Mouse (Mus musculus): ENCODE measurements around the gene Slc35e1.
A peak's percentile ranks its signal among the peaks of the same experiment; 100 is the strongest.

The Slc35e1 gene

DNA sequence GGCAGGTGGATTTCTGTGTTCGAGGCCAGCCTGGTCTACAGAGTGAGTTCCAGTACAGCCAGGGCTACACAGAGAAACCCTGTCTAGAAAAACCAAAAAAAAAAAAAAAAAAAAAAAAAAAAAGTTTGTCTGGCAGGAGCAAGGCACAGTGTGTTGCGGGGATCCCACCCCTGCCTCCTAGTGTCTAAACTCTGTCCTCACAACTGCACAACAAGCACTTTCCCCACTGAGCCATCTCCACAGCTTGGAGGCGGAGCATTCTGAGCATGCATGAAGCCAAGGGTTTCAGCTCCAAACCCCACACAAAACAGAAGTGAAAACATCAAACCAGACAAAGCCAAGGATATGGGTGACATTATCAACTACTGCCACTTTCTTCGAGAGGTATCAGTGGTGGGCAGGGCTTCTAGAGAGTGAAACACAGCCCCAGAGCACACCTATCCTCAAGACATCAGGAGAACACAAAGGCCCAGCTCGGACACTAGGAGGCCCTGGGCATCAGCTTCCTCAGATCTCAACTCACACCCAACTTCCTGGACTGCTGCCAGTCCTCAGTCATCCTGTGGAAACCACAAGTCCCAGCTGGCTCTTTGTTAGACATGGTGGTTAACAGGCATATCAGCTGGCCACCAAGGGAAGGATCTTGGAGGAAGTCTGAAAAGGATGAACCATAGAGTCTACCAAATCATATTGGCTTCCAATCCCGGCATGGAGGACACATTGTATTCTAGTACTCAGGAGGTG lies 6.8 kb downstream of the Slc35e1 start:
- no peak for DNase-seq (ENCODE audit: low read depth, low spot score)

DNA sequence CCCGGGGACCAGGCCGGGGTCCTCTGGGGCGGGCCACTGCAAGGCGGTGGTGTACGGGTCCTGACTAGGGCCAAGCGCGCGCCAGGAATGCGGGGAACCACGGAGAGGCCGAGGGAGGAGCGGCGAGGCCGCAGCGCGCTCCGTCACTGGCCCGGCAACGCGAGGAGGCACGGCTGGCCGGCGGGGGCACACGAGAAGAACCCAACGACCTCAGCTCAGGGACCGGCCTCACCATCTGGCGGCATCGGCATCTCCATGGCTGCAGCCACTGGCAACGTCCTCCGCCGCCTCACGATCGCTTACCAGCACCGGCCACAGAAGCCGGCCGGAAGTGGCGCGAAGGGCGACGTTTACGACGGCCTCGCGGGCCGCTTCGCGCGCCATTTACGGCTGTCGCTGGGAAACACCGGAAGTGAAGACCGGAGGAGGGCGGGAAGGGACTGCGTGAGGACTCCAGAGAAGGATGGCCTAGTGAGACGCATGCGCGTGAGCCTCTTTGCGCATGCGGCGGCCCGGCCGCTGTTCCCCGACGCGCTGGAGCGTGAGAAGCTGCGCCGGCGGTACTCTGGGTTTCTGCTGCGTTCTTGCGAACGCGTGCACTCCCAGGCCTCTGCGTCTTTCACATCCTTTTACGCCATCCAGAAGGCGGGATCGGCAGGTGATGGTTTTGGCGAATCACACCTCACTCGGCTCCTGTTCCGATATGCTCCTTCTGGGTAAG lies 17.4 kb downstream of the Slc35e1 start, which contains the start of gene Cherp:
Gene Cherp (minus strand): TSS at position 401 of the 721 bp plus-strand sequence.
- peak; percentile 97 for DNase-seq (ENCODE audit: low read depth, low spot score)

DNA sequence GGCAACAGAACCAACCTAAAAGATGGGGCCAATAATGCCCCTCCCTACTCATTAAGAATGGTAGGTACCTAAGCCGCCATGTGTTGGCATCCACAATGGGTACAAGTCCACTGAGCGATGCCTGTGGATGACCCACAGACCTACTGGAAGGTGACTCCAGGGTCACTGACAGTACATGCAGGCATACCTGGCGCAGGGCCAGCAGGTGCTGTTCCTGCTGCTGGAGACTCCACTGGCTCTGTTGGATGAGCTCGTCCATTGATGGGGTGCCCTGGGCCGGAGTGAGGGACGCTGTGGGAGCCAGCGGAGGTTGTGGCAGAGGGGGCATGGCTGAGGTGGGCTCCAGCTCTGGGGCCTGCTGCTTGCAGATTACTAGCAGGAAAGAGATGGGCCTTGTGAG lies 21.7 kb downstream of the Slc35e1 start:
- no peak for DNase-seq (ENCODE audit: low read depth, low spot score)

GRCm38 (mm10) chr8:72469984-72470383 lies 22.4 kb downstream of the Slc35e1 start:
- DNase-seq (ENCODE audit: low read depth, low spot score) = no peak

GRCm38 (mm10) chr8:72469243-72469642 lies 23.2 kb downstream of the Slc35e1 start:
- no peak for DNase-seq (ENCODE audit: low read depth, low spot score)

DNA sequence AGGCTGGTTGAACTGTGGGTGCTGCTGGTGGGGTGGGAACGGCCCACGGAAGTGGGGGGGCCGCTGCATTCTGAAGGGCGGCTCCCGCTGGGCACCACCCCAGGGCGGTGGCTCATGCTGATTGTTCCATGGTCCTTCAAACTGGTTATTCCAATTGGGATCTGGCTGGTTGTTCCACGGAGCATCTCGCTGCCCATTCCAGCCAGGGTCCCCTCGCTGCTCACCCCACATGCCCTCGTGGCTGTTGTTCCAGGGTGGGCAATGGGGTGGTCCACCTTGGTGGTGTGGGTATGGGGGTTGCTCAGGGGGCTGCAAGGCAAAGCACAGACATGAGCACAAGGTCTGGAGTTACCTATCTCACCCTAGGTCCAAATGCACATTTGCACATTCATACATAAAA lies 28.2 kb downstream of the Slc35e1 start:
- no peak for DNase-seq (ENCODE audit: low read depth, low spot score)

DNA sequence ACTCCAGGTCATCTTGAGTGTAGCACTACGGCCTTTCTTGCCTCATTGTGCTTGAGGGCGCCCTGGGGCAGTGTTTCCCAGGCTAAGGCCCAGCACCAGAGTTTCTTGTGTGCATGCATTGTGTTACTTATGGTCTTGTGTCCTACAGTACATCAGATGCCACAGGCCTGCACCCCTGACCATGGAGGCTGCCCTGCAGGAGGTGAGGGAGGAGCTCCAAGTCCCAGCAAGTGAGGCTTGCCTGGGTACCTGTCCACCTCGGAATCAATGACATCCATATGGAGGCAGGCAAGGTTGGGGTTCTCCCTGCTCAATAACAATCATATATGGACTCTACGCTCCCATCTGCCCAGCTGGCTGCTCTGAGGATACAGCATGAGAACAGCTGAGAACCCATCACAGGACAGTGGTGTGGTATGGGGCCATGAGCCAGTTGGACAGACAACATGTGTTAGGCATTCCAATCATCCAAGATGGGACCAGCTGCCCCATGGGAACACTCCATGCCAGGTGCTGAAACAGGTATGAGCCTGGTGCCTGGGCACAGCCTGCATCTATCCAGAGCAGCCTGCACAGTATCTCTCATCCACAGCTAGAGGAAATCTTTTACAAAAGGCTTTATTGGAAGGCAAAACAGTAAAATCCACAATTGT lies 32.4 kb downstream of the Slc35e1 start:
- DNase-seq (ENCODE audit: low read depth, low spot score) = no peak

GRCm38 (mm10) chr8:72458457-72458856 lies 34.0 kb downstream of the Slc35e1 start:
- DNase-seq (ENCODE audit: low read depth, low spot score) = no peak

GRCm38 (mm10) chr8:72457806-72458205 lies 34.6 kb downstream of the Slc35e1 start:
- no peak for DNase-seq (ENCODE audit: low read depth, low spot score)

GRCm38 (mm10) chr8:72455317-72455716 lies 37.1 kb downstream of the Slc35e1 start:
- no peak for DNase-seq (ENCODE audit: low read depth, low spot score)

GRCm38 (mm10) chr8:72453904-72454303 lies 38.5 kb downstream of the Slc35e1 start:
- DNase-seq (ENCODE audit: low read depth, low spot score) = no peak

- DNase-seq (ENCODE audit: low read depth, low spot score) = no peak
Measured at GRCm38 (mm10) chr8:72451516-72451915, 40.9 kb downstream of the Slc35e1 start.

- DNase-seq (ENCODE audit: low read depth, low spot score) = no peak
Measured at GRCm38 (mm10) chr8:72445071-72445470, 47.3 kb downstream of the Slc35e1 start.

- no peak for DNase-seq (ENCODE audit: low read depth, low spot score)
Measured at GRCm38 (mm10) chr8:72443994-72444350, 48.4 kb downstream of the Slc35e1 start.

- DNase-seq (ENCODE audit: low read depth, low spot score) = peak; percentile 96
Measured at GRCm38 (mm10) chr8:72443338-72443993, 48.9 kb downstream of the Slc35e1 start, which contains the start of the genes Calr3 and 1700030K09Rik. Gene Calr3 (minus strand): TSS chr8:72443870. Gene 1700030K09Rik (plus strand): TSS chr8:72443880.

DNA sequence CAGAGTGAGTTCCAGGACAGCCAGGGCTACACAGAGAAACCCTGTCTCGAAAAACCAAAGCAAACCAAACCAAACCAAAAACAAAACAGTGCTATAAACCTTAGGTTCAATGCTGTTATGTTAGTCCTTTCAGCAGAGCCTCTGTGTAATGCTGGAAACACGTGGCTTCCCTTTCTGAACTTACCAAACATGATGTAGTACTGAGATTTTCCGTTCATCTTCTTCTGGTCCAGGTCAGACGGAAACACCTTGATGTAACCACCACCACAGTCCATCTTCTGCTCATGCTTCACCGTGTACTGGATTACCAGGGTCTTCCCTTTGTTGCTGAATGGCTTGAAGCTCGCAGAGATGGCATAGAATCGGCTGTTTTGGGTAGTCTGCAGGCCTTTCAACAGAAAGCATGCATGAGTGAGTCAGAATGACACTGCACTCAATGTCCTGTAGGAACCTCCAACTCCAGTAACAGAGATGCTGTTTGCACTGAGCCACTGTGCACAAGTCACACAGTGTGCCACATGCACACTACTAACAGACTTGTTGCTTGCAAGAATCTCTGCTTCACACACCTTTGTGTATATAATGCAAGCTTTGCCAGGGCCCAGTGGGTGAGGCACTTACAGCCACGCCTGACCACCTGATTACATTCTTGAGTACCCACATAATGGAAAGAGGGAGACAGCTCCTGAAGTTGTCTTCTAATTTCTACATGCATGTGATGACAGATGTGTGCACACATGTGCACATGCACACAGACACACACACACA lies 54.0 kb downstream of the Slc35e1 start:
- DNase-seq (ENCODE audit: low read depth, low spot score) = no peak

DNA sequence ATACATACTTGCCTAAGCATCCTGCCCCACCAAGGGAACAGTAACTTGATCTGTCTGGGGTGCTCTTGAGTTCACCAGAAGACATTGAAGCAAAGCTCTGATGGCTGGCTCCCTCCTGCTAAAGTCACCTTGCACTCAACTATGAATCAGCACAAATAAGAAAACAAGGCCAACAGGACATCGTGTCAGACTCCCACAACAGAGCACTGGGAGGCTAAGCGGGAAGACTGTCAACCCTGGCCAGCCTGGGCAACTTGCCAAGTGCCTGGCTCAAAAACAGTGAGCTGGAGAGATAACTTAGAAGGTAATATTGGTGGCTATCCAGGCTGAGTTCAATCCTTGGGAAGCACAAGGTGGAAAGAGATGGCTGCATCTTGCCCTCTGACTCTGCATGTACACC lies 57.5 kb downstream of the Slc35e1 start:
- no peak for DNase-seq (ENCODE audit: low read depth, low spot score)
